Mouse (Mus musculus): Measurements from ENCODE around the gene Srarp. TPM values are rescaled to one million over a fixed set of nuclear protein-coding genes. Genes with fewer than 3 reads are reported as not detected.

The Srarp gene
- total RNA-seq, 1 experiment from 2014 or later = not detected

DNA sequence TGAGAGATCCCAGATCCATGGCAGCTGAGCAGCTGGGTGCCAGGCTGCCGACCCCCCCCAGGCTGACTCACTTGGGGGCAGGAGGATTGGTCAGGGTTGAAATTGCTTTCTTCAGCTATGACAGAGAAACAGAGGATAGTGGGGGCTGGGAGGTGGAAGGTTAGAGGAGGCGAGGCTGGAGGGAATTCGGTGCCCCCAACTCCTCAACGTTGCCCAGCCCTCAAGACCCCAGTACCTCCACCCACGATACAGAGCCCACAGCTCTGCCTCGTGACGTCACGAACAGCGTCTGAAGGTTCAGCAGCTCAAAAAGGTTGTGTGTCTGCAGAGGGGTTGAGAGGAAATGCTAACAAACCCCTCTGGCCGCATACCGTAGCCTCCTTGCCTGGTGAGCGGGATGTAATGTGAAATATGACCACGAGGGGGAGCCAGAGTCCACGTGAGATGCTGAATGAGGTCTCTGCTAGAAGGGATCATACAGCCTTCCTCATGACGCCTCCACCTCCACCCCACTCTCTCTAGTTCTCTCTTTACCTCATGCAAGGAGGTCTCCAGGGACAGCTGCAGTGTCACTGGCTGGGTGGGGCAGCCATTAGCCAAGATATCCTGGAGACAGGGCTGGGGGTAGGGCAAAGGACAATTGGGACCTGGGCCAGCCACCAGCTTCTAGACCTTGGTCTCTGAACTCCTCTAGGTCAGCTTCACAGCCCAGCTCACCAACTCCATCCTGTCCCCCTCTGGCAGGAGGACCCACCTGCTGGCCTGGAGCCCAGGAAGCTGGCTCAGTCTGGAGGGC lies 31.2 kb downstream of the Srarp start:
- peak; percentile 89 for ATAC-seq (replicated peaks; ENCODE audit: insufficient number of reproducible peaks, low FRiP score, low TSS enrichment, poor library complexity, severe bottlenecking)

DNA sequence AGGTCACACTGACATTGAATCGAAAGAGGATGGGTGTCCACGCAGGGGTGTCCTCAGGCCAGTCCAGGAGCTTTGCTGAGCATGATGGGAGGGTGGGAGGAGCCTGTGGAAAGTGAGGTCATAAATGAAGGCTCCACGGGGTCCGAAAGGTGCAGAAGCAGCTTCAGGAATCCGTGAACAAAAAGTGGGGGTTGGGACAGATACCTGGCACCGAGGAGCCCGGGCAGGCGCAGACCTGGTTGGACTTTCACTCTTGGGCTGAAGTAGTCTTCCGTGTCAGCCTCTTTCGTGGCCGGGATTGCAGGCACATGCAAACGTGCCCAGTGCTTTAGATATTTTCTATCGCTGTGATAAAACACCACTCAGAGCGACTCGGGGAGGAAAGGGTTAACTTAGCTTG lies 35.7 kb downstream of the Srarp start:
- no peak for ATAC-seq (replicated peaks; ENCODE audit: insufficient number of reproducible peaks, low FRiP score, low TSS enrichment, poor library complexity, severe bottlenecking)

DNA sequence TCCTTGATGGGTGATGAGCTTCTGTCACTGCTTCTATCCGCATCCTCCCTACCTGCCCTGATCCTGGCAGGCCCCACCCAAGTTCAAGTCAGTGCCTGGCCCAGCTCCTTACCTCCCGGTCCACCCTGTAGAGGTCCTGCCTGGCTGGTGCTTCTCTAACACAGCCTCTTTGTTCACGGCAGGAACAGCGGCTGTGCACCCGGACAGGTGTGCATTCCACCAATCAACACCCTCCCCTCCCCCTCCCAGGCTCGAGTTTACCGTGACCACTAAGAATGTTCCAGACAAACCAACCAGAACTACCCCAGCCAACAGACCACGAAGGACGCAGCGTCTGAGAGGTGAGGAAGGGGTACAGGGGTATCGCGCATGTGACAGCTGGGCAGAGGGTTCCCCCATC lies 37.4 kb downstream of the Srarp start, which contains the start of gene Clcnka:
Gene Clcnka (minus strand): TSS at position 180 of the 400 bp plus-strand sequence.
- no peak for ATAC-seq (replicated peaks; ENCODE audit: insufficient number of reproducible peaks, low FRiP score, low TSS enrichment, poor library complexity, severe bottlenecking)

DNA sequence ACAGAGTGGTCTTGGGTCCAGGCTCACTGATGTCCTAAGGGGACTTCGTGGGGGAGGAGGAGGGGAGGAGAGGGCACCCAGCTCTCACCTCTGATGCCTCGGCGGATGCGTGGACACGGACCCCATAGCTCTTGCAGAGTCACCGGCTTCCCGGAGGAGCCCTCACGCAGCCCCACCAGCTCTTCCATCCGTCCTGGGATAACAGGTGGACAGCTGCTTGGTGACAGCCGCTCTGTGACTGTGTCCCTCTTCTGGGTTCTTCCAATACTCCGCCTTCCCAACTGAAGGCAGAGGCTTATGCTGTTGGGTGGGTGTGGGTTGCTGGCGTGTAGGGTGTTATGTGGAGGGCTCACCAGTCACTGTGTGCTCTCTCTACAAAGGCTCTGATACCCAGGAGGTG lies 38.0 kb downstream of the Srarp start:
- no peak for ATAC-seq (replicated peaks; ENCODE audit: insufficient number of reproducible peaks, low FRiP score, low TSS enrichment, poor library complexity, severe bottlenecking)

DNA sequence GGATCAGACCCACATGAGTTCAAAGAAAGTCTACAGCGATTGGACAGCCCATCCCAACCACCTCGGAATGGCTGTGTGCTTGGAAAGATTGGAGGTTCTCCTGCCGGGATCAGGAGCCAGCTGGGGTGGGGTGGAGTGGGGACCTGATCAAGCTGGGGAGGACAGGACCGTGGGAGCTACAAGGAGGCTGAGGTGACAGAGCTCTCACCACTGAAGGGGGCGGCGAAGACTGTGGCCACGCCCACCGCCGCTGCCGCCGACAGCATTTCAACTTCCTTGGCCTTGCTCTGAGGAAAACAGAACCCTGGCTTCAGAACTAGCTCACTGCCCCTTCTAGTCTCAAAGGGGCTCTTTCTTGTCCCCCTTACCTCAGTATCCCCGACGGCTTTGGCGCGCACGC lies 41.2 kb downstream of the Srarp start:
- ATAC-seq (replicated peaks; ENCODE audit: insufficient number of reproducible peaks, low FRiP score, low TSS enrichment, poor library complexity, severe bottlenecking) = no peak

DNA sequence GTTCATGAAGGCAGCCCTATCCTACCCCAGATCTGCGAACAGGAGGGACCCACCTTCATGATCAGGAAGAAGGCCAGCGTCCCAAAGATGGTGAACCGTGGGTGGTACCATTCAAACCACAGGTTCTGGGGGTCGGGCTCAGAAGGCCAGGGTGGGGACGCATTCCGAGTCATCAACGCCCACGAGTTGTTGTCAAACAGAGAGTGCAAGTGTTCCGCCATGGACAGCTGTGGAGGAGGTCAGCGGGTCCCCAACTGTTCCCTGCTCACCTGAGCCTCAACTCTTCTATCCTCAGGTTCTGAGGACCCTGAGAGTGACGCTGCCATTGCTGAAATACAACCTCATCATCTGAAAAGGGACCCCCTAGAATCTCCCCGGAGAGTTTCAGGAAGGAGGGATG lies 44.6 kb downstream of the Srarp start:
- ATAC-seq (replicated peaks; ENCODE audit: insufficient number of reproducible peaks, low FRiP score, low TSS enrichment, poor library complexity, severe bottlenecking) = no peak

DNA sequence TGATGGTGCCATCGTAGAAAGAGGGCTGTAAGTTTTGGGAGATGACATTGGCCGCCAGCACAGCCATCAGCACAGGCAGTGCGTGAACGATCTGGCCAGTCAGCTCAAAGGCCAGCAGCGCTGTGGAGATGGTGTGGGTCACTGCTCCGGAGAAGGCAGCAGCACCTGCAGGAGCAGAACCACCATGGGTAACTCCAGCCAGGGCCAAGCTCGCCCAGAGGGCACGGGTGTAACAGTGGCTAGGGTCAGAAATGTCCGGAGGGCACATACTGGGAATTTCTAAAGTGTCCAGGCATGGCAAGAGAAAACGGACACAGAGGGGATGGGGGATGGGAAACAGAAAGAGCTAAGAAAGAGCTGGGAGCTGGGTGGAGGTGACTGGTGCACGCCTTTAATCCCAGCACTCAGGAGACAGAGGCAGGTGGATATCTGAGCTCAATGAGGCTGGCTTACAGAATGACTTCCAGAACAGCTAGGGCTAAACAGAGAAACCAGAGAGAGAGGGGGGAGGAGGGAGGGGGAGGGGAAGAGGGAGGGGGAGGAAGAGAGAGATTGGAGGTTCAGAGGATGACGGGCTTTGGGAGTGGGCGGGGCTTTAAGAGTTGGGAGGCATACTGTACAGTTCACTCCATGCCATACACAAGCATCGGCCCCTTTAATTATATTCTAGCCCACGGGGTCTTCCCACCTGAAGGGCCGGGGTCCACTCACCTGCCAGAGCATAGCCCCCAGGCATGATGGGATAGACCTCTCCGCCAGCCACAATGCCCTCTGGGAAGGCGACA lies 46.3 kb downstream of the Srarp start:
- no peak for ATAC-seq (replicated peaks; ENCODE audit: insufficient number of reproducible peaks, low FRiP score, low TSS enrichment, poor library complexity, severe bottlenecking)

DNA sequence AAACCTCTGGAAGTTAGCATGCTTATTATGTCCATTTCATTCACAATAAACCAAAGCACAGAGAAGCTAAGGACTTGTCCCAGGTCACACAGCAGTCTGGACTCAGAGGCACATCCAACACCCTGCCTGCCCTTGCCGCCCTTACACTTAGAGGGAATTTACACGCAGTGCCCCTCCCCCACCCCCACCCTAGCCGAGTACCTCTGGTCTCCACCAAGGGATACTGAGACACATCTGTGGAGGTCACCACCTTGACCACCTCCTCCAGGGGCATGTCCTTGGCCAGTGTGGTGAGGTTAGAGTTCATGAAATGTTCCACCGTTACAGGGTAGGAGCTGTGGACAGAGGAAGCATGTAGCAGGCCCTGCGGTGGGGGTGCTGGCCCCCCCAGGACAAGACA lies 48.0 kb downstream of the Srarp start:
- no peak for ATAC-seq (replicated peaks; ENCODE audit: insufficient number of reproducible peaks, low FRiP score, low TSS enrichment, poor library complexity, severe bottlenecking)

DNA sequence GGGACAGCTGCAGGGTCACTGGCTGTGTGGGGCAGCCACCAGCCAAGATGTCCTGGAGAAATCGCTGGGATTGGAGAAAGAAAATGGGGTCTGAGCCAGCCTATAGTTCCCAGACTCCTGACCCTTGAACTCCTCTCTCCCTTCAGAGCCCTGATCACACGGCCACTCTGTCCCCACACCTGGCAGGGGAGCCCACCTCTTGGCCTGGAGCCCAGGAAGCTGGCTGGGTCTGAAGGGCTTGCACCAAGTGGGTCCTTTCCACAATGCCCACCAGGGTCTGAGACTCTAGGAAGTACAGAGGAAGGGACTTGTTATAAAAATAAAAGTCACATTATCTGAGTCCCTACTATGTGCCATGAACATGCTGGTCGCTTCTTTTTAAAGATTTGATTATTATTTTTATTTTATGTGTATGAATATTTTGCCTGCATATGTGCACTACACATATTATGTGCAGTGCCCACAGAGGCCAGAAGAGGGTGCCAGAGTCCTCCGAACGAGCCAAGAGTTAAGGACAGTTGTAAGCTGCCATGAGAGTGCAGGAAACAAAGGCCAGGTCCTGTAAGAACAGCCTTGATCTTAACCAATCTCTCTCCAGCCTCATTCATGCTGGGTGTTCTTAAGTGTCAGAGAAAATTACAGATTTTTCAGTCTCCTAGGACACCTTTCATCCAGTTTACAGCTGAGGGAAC lies 48.7 kb downstream of the Srarp start:
- ATAC-seq (replicated peaks; ENCODE audit: insufficient number of reproducible peaks, low FRiP score, low TSS enrichment, poor library complexity, severe bottlenecking) = 0 out of 2 replicates have a peak, but pooled peaks have one; percentile 40

DNA sequence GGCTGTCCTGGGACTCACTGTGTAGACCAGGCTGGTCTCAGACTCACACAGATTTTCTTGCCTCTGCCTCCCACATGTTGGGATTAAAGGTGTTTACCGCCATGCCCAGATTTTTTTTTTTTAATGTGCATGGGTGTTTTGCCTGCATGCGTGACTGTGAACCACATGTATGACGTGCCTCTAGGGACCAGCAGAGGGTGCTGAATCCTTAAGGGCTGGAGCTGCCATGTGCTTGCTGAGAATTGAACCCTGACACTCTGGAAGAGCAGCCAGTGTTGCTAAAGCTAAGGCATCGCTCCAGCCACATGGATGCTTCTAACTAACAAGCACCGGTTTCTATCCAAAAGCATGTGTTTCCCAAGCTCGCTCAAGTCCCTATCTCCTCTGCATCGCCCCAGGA lies 49.8 kb downstream of the Srarp start:
- ATAC-seq (replicated peaks; ENCODE audit: insufficient number of reproducible peaks, low FRiP score, low TSS enrichment, poor library complexity, severe bottlenecking) = no peak

DNA sequence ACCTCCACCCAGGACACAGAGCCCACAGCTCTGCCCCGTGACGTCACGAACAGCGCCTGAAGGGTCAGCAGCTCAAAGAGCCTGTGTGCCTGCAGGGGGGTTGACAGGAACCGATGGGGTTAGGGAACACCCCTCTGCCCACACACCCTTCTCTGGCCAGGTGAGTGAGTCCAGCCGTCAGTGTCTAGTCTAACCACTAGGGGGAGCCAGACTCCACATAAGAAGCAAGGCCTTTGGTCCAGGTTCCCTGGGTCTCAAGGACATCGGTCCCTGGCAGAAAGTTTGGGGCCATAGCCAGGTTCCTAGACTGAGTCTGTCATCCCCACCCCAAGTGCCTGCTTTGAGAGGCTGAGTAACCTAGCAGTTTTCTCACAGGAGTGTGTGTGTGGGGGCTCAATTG lies 50.6 kb downstream of the Srarp start:
- ATAC-seq (replicated peaks; ENCODE audit: insufficient number of reproducible peaks, low FRiP score, low TSS enrichment, poor library complexity, severe bottlenecking) = peak; percentile 48; the same call in 1 of the 2 replicates

Other genes with a start within 250 kb of the Srarp start
- gene Rsg1, start 222.1 kb downstream of the Srarp start, total RNA-seq (2017) = 0.38 to 2.7 TPM in 2 of 3 replicates, not detected in the other
- not detected in 3 replicates for gene Arhgef19, start 196.6 kb downstream of the Srarp start, total RNA-seq (2017)
- gene Epha2, start 134.9 kb downstream of the Srarp start, total RNA-seq (2017) = not detected in 3 replicates
- gene Fam131c, start 67.9 kb downstream of the Srarp start, total RNA-seq (2017) = not detected in 3 replicates
- not detected in 3 replicates for gene Clcnka, start 37.4 kb downstream of the Srarp start, total RNA-seq (2017)
- not detected in 3 replicates for gene Clcnkb, start 20.1 kb downstream of the Srarp start, total RNA-seq (2017)
- 0.64 TPM in 1 of 3 replicates, not detected in the others for gene Hspb7, start 15.3 kb downstream of the Srarp start, total RNA-seq (2017)
- 21.7 to 33.8 TPM (median 27.3 TPM) in 3 replicates for gene Zbtb17, start 8.5 kb upstream of the Srarp start, total RNA-seq (2017)
- gene Spen, start 102.5 kb upstream of the Srarp start, total RNA-seq (2017) = 39.8 to 81.5 TPM (median 48.1 TPM) in 3 replicates
- gene Fblim1, start 170.0 kb upstream of the Srarp start, total RNA-seq (2017) = not detected in 3 replicates
- gene Tmem82, start 182.5 kb upstream of the Srarp start, total RNA-seq (2017) = not detected in 3 replicates
- not detected in 3 replicates for gene Slc25a34, start 187.7 kb upstream of the Srarp start, total RNA-seq (2017)
- 14.4 to 16.5 TPM (median 15.7 TPM) in 3 replicates for gene Plekhm2, start 228.8 kb upstream of the Srarp start, total RNA-seq (2017)
- gene Rsc1a1, start 249.5 kb upstream of the Srarp start, total RNA-seq (2017) = 7.4 TPM in 1 of 3 replicates, not detected in the others